Mouse (Mus musculus): ENCODE measurements around the gene Gcnt7. TPM values are rescaled to one million over a fixed set of nuclear protein-coding genes. Genes with fewer than 3 reads are reported as not detected.

The Gcnt7 gene
- total RNA-seq, 2 experiments from 2014 or later = not detected

DNA sequence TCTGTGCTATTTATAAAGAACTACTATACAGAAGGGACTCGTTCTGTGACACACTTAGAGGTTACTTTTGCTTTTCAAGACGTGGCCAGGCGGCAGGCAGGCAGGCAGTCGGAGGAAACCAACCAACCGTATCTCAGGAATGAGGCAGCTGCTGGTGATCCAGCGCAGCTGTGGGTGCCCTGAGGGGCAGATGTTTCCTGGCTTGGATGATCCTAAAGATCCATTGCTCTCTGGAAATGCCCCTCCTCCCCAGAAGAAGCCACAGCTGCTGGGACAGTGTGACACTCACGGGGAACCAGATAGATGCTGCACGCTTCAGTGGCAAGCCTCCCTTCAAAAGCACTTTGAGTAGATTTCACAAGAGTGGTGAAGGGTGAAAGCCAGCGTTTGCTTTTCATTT is 45.9 kb downstream of the Gcnt7 start:
- DNase-seq (ENCODE audit: low spot score in 2 of 2) = no peak
- intact Hi-C loops (cut with DNase I) = no loop called here

DNA sequence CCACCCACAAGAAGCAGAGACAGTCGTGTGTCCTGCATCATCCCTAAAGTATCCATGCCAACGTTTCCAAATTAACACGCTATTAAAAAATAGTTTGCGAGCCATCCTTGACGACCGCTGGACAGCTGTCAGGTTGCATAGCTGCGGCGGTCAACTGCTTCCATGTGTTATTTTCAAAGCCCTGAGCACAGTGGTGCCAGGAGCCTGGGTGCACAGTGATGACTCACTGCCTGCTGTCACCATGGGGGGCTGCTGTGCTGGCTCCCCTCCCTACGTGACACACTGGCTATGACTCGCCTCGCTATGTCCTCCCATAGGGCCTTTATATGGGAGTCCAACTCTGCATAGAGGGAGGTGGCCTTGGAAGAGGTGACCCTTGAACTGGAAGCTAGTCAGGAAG is 47.3 kb downstream of the Gcnt7 start:
- intact Hi-C loops (cut with DNase I) = no loop called here

DNA sequence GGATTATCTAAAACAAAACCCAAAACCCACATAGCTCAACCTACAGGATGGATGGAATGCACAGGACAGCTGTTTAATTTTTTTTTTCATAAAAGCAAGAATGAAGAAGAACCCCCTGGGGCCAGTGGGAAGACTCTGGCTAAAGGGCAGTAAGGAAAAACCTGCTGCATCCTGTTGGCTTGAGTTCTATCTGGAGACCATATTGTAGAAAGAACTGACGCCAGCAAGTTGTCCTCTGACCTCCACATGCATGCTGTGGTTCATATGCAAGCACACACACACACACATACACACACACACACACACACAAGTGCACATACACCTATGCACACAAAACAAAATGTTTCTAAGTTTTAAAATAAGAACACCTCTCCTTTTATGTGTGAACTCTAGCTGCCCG is 47.7 kb downstream of the Gcnt7 start:
- intact Hi-C loops (cut with DNase I) = no loop called here

More for the DNA sequence above, 47.3 kb downstream of the Gcnt7 start:
- DNase-seq (ENCODE audit: low spot score in 2 of 2) = peak in 1 of 2 experiments; percentile 52

DNA sequence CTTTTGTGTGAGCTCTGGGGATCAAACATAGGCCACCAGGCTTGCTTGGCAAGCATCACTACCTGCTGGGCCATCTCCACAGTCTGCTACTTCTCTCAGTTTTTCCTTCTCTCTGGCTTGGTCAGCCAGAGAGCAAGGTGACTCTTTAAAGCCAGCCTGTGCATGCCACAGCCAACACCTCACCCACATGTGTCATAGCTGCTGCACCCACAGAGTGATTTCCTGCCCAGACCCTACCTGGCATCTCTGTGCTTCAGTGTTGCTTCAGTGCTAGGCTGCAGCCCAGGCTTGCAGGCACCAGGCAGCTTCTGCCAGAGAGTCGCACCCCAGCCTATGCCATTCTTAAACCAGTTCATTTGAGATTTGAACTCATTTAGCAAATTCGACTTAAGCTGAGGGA is 50.9 kb downstream of the Gcnt7 start:
- no peak for DNase-seq (ENCODE audit: low spot score in 2 of 2)
- intact Hi-C loops (cut with DNase I) = no loop called here

More for the DNA sequence above, 47.7 kb downstream of the Gcnt7 start:
- no peak for DNase-seq (ENCODE audit: low spot score in 2 of 2)

DNA sequence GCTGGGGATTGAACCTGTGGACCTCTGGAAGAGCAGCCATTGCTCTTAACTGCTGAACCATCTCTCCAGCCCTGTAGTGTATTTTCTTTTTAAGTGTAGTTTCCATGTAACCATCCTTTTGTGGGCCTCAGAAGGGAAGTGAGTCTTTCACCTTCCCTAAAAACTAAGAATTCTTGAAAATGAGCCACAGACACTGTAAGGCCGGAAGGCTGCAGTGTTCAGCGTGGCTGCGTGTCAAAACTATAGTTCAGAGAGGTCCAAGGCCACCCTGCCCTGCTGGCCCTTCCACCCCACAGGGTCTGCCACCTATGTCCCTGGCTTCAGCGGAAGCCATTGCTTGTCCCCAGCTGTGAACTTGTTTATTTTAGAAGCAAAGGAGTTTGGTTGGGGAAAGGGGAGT is 52.2 kb downstream of the Gcnt7 start:
- intact Hi-C loops (cut with DNase I) = no loop called here
- DNase-seq (ENCODE audit: low spot score in 2 of 2) = no peak

DNA sequence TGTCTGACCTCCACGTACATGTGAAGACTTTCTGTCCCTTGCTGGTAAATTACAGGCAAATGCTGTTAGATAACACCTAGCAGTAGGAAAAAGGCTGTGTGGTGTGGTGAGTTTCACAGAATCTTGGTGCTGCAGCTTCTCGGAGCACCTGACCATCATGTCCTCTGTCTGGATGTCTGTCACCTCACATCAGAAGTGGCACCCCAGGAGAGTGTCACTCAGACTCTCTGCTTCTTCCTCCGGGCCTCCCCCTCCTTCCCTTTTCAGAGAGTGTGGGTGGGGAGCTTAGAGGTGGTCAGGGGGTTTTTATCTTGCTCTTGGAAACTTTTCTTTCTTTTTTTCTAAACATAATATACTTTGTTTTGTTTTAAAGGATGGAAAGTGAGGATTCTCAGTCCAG is 53.4 kb downstream of the Gcnt7 start:
- no peak for DNase-seq (ENCODE audit: low spot score in 2 of 2)
- intact Hi-C loops (cut with DNase I) = no loop called here

DNA sequence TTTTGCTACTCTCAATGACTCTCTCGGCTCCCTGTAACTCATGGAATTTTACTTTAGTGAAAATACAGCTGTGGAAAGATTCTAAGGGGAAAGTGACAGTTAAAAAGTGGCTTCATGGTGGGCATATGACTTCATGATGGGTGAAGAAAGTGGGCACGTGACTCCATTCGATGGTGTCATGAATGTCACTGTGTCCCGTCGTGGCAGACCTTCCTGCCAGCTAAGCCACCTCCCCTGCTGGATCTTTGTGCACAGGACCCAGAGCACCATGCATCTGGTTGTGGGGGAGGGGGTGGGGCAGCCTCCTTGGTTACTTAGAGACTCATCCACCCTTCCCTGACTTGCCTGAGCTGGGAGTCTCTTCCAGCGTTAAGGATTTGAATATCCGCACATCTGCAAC is 54.2 kb downstream of the Gcnt7 start:
- no peak for DNase-seq (ENCODE audit: low spot score in 2 of 2)
- intact Hi-C loops (cut with DNase I) = no loop called here

DNA sequence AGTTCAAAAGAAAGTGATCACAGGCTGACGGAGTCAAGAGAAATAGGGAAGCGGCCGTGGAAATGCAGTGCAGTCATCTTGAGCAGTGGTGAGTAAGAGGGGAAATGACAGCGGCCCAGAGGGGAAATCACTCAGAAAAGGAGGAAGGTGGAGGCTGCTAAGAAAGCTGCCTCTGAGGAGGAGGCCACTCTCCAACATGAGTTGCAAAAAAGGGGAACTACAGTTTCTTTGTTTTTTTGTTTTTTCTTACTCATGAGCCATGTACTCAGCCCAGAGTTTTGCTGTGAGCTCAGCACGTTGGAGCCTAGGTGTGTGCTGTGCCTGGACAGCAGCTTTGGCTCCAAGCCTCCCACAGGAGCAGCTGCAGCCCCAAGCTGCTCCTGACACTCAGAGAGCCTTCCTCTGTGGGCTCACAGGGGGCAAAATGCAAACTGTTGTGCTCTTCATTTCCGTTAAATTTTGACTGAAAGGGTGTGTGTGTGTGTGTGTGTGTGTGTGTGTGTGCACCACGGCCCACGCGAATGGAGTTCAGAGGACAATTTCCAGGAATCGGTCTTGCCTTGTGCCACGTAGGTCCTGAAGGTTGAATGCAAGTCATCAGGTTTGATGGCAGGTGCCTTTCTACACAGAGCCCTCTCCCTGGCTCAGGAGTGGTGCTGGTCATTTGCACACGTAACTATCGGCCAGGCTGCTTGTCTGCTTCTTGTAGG is 57.1 kb downstream of the Gcnt7 start:
- intact Hi-C loops (cut with DNase I) = no loop called here
- peak in 1 of 2 experiments; percentile 33 for DNase-seq (ENCODE audit: low spot score in 2 of 2)

Other genes with a start within 250 kb of the Gcnt7 start
- gene Mc3r, start 210.1 kb downstream of the Gcnt7 start, total RNA-seq (2021) = under 1 TPM; 0.21 to 0.25 TPM
- gene Fam210b, start 113.0 kb downstream of the Gcnt7 start, total RNA-seq (2021) = 10 to 100 TPM; 12.2 to 13.2 TPM
- gene Aurka, start 88.1 kb downstream of the Gcnt7 start, total RNA-seq (2021) = 1 to 10 TPM; 1.3 to 1.8 TPM
- 10 to 100 TPM; 24.9 to 27.5 TPM for gene Cstf1, start 87.9 kb downstream of the Gcnt7 start, total RNA-seq (2021)
- under 1 TPM; 0.55 to 0.78 TPM for gene Cass4, start 64.8 kb downstream of the Gcnt7 start, total RNA-seq (2021)
- 10 to 100 TPM; 73.9 to 74.2 TPM for gene Rtf2, start 18.0 kb downstream of the Gcnt7 start, total RNA-seq (2021)
- gene Fam209, start 13.9 kb upstream of the Gcnt7 start, total RNA-seq (2021) = not detected
- gene Tfap2c, start 91.0 kb upstream of the Gcnt7 start, total RNA-seq (2021) = under 1 TPM; 0.11 to 0.57 TPM

All from left cerebral cortex, postnatal 25 days (tissue).